Mouse (Mus musculus): ENCODE measurements around the gene Erbb2. TPM values are rescaled to one million over a fixed set of nuclear protein-coding genes. Genes with fewer than 3 reads are reported as not detected.

Gene Erbb2
- polyA plus RNA-seq, 1 experiment from 2014 or later, result 5.9 TPM

GRCm38 (mm10) chr11:98456945-98457344 lies 44.7 kb downstream of the Erbb2 start:
- Histone ChIP-seq H3K4me1 (ENCODE audit: control insufficient read depth, insufficient read depth, low read length) (0 out of 2 replicates have a peak, but pooled peaks cover 5% of the 10 kb centered on the region), H3K9ac (replicated peaks; ENCODE audit: low read depth, low read length) (peak overlapping the region; percentile 67), H3K9me3 (ENCODE audit: control insufficient read depth, low read length) (no peaks in the 10 kb centered on the region), H3K27me3 (ENCODE audit: control insufficient read depth, insufficient read depth, low read length) (peaks cover 7% of the 10 kb centered on the region), H3K36me3 (ENCODE audit: control insufficient read depth, insufficient read depth, low read length) (no peaks in the 10 kb centered on the region), H3K4me2 (ENCODE audit: low read depth, low read length) (peak overlapping the region; percentile 79), H3K4me3 (ENCODE audit: low read depth, low read length) (peak overlapping the region; percentile 52), H3K27ac (ENCODE audit: low read depth, low read length) (peak overlapping the region; percentile 73)
- 32% methylated on average over 9 of the region's 9 CpGs for WGBS
- ATAC-seq (ENCODE audit: low read depth), result peak; percentile 26; the same call in 1 of the 2 replicates

- H3K9me3 ChIP-seq (ENCODE audit: control insufficient read depth, low read length), result no peaks in the 10 kb centered on the region
- 0% methylated on average over 47 of the region's 64 CpGs for WGBS
- H3K9ac ChIP-seq (replicated peaks; ENCODE audit: low read depth, low read length), result peak overlapping the region; percentile 67
These were observed 45.3 kb downstream of the Erbb2 start for GRCm38 (mm10) chr11:98457367-98458120.

GRCm38 (mm10) chr11:98458121-98458990 lies 46.1 kb downstream of the Erbb2 start:
- peak; percentile 22; the same call in 1 of the 2 replicates for ATAC-seq (ENCODE audit: low read depth)
- 4% methylated on average over 21 of the region's 30 CpGs for WGBS
- Histone ChIP-seq H3K27ac (ENCODE audit: low read depth, low read length) (peak overlapping the region; percentile 34; the same call in 1 of the 2 replicates), H3K9ac (replicated peaks; ENCODE audit: low read depth, low read length) (peak overlapping the region; percentile 67), H3K4me2 (ENCODE audit: low read depth, low read length) (peak overlapping the region; percentile 79), H3K4me1 (ENCODE audit: control insufficient read depth, insufficient read depth, low read length) (0 out of 2 replicates have a peak, but pooled peaks cover 5% of the 10 kb centered on the region), H3K27me3 (ENCODE audit: control insufficient read depth, insufficient read depth, low read length) (peaks cover 7% of the 10 kb centered on the region), H3K36me3 (ENCODE audit: control insufficient read depth, insufficient read depth, low read length) (no peaks in the 10 kb centered on the region), H3K4me3 (ENCODE audit: low read depth, low read length) (peak overlapping the region; percentile 52), H3K9me3 (ENCODE audit: control insufficient read depth, low read length) (no peaks in the 10 kb centered on the region)

More at GRCm38 (mm10) chr11:98457367-98458120, 45.3 kb downstream of the Erbb2 start:
- H3K4me2 ChIP-seq (ENCODE audit: low read depth, low read length), result peak overlapping the region; percentile 79
- H3K4me3 ChIP-seq (ENCODE audit: low read depth, low read length), result peak overlapping the region; percentile 52
- H3K27ac ChIP-seq (ENCODE audit: low read depth, low read length), result peak overlapping the region; percentile 73
- peak; percentile 81 for ATAC-seq (ENCODE audit: low read depth)
- 0 out of 2 replicates have a peak, but pooled peaks cover 5% of the 10 kb centered on the region for H3K4me1 ChIP-seq (ENCODE audit: control insufficient read depth, insufficient read depth, low read length)
- H3K27me3 ChIP-seq (ENCODE audit: control insufficient read depth, insufficient read depth, low read length), result peaks cover 7% of the 10 kb centered on the region
- no peaks in the 10 kb centered on the region for H3K36me3 ChIP-seq (ENCODE audit: control insufficient read depth, insufficient read depth, low read length)

GRCm38 (mm10) chr11:98459071-98459741 lies 46.9 kb downstream of the Erbb2 start:
- no peak overlapping the region for H3K9ac ChIP-seq (replicated peaks; ENCODE audit: low read depth, low read length)
- H3K4me1 ChIP-seq (ENCODE audit: control insufficient read depth, insufficient read depth, low read length), result 0 out of 2 replicates have a peak, but pooled peaks cover 5% of the 10 kb centered on the region
- H3K36me3 ChIP-seq (ENCODE audit: control insufficient read depth, insufficient read depth, low read length), result no peaks in the 10 kb centered on the region
- peaks cover 7% of the 10 kb centered on the region for H3K27me3 ChIP-seq (ENCODE audit: control insufficient read depth, insufficient read depth, low read length)
- WGBS, result 14% methylated on average over 11 of the region's 11 CpGs
- no peak overlapping the region for H3K4me3 ChIP-seq (ENCODE audit: low read depth, low read length)
- no peaks in the 10 kb centered on the region for H3K9me3 ChIP-seq (ENCODE audit: control insufficient read depth, low read length)
- ATAC-seq (ENCODE audit: low read depth), result no peak
- no peak overlapping the region for H3K4me2 ChIP-seq (ENCODE audit: low read depth, low read length)
- H3K27ac ChIP-seq (ENCODE audit: low read depth, low read length), result no peak overlapping the region

- H3K9ac ChIP-seq (replicated peaks; ENCODE audit: low read depth, low read length), result no peak overlapping the region
- H3K36me3 ChIP-seq (ENCODE audit: control insufficient read depth, insufficient read depth, low read length), result no peaks in the 10 kb centered on the region
- H3K27ac ChIP-seq (ENCODE audit: low read depth, low read length), result no peak overlapping the region
- peaks cover 7% of the 10 kb centered on the region for H3K27me3 ChIP-seq (ENCODE audit: control insufficient read depth, insufficient read depth, low read length)
- no peak for ATAC-seq (ENCODE audit: low read depth)
- 86% methylated on average over 9 of the region's 9 CpGs for WGBS
- H3K4me2 ChIP-seq (ENCODE audit: low read depth, low read length), result no peak overlapping the region
- no peaks in the 10 kb centered on the region for H3K9me3 ChIP-seq (ENCODE audit: control insufficient read depth, low read length)
- no peak overlapping the region for H3K4me3 ChIP-seq (ENCODE audit: low read depth, low read length)
- 0 out of 2 replicates have a peak, but pooled peaks cover 5% of the 10 kb centered on the region for H3K4me1 ChIP-seq (ENCODE audit: control insufficient read depth, insufficient read depth, low read length)
These were observed 47.6 kb downstream of the Erbb2 start for GRCm38 (mm10) chr11:98459860-98460259.

- Histone ChIP-seq H3K27me3 (ENCODE audit: control insufficient read depth, insufficient read depth, low read length) (peaks cover 7% of the 10 kb centered on the region), H3K4me3 (ENCODE audit: low read depth, low read length) (no peak overlapping the region), H3K4me2 (ENCODE audit: low read depth, low read length) (no peak overlapping the region), H3K9me3 (ENCODE audit: control insufficient read depth, low read length) (no peaks in the 10 kb centered on the region), H3K27ac (ENCODE audit: low read depth, low read length) (no peak overlapping the region), H3K36me3 (ENCODE audit: control insufficient read depth, insufficient read depth, low read length) (no peaks in the 10 kb centered on the region), H3K4me1 (ENCODE audit: control insufficient read depth, insufficient read depth, low read length) (0 out of 2 replicates have a peak, but pooled peaks cover 5% of the 10 kb centered on the region), H3K9ac (replicated peaks; ENCODE audit: low read depth, low read length) (no peak overlapping the region)
- 49% methylated on average over 6 of the region's 6 CpGs for WGBS
- ATAC-seq (ENCODE audit: low read depth), result no peak
These were observed 48.9 kb downstream of the Erbb2 start for GRCm38 (mm10) chr11:98461109-98461720.

GRCm38 (mm10) chr11:98462255-98462654 lies 50.0 kb downstream of the Erbb2 start:
- 93% methylated on average over 6 of the region's 6 CpGs for WGBS

GRCm38 (mm10) chr11:98463911-98464310 lies 51.6 kb downstream of the Erbb2 start:
- Histone ChIP-seq H3K27ac (ENCODE audit: low read depth, low read length) (no peak overlapping the region), H3K27me3 (ENCODE audit: control insufficient read depth, insufficient read depth, low read length) (peaks cover 4% of the 10 kb centered on the region), H3K9me3 (ENCODE audit: control insufficient read depth, low read length) (no peaks in the 10 kb centered on the region), H3K4me2 (ENCODE audit: low read depth, low read length) (no peak overlapping the region), H3K9ac (replicated peaks; ENCODE audit: low read depth, low read length) (no peak overlapping the region), H3K4me3 (ENCODE audit: low read depth, low read length) (no peak overlapping the region), H3K4me1 (ENCODE audit: control insufficient read depth, insufficient read depth, low read length) (no peaks in the 10 kb centered on the region), H3K36me3 (ENCODE audit: control insufficient read depth, insufficient read depth, low read length) (no peaks in the 10 kb centered on the region)
- no peak for ATAC-seq (ENCODE audit: low read depth)
- WGBS, result 91% methylated on average over 9 of the region's 9 CpGs

More at GRCm38 (mm10) chr11:98462255-98462654, 50.0 kb downstream of the Erbb2 start:
- Histone ChIP-seq H3K4me2 (ENCODE audit: low read depth, low read length) (no peak overlapping the region), H3K36me3 (ENCODE audit: control insufficient read depth, insufficient read depth, low read length) (no peaks in the 10 kb centered on the region), H3K9me3 (ENCODE audit: control insufficient read depth, low read length) (no peaks in the 10 kb centered on the region), H3K4me1 (ENCODE audit: control insufficient read depth, insufficient read depth, low read length) (0 out of 2 replicates have a peak, but pooled peaks cover 5% of the 10 kb centered on the region), H3K4me3 (ENCODE audit: low read depth, low read length) (no peak overlapping the region), H3K27me3 (ENCODE audit: control insufficient read depth, insufficient read depth, low read length) (peaks cover 7% of the 10 kb centered on the region), H3K27ac (ENCODE audit: low read depth, low read length) (no peak overlapping the region), H3K9ac (replicated peaks; ENCODE audit: low read depth, low read length) (no peak overlapping the region)
- no peak for ATAC-seq (ENCODE audit: low read depth)

Measured in neural tube, embryonic 14.5 days (tissue).